Mouse (Mus musculus) kidney, embryonic 14.5 days (tissue): ENCODE results near the gene Nfkbie. TPM values are rescaled to one million over a fixed set of nuclear protein-coding genes. Genes with fewer than 3 reads are reported as not detected.
A peak's percentile ranks its signal among the peaks of the same experiment; 100 is the strongest.

ENCODE experiments used
- ATAC-seq: fragments of 200-750 bp; cut with Nextera tagmentation; 2 replicates; pipeline ENCODE4 v1.8.0; 2017; ENCODE audit warnings: moderate number of reproducible peaks, mild to moderate bottlenecking, moderate TSS enrichment, moderate library complexity; ENCODE audit not compliant: low FRiP score, low TSS enrichment
- H3K27ac ChIP-seq: fragments of 300-500 bp; sonication (generic); 2 replicates; pipeline ENCODE4 v1.5.1; 2014; ENCODE audit warnings: low read depth, mild to moderate bottlenecking, low read length, moderate library complexity, mixed read lengths
- H3K27me3 ChIP-seq: fragments of 300-500 bp; sonication (generic); 2 replicates; pipeline ENCODE4 v1.6.1; 2014; ENCODE audit warnings: mild to moderate bottlenecking, low read length; ENCODE audit not compliant: control insufficient read depth, insufficient read depth
- H3K36me3 ChIP-seq: fragments of 300-500 bp; sonication (generic); 2 replicates; pipeline ENCODE4 v1.6.1; 2014; ENCODE audit warnings: low read length, mixed read lengths; ENCODE audit not compliant: control insufficient read depth, insufficient read depth
- H3K4me1 ChIP-seq: fragments of 300-500 bp; sonication (generic); 2 replicates; pipeline ENCODE4 v1.6.1; 2014; ENCODE audit warnings: low read length, mixed read lengths; ENCODE audit not compliant: control insufficient read depth, insufficient read depth
- H3K4me2 ChIP-seq: fragments of 300-500 bp; sonication (generic); replicated peaks from 2 replicates; pipeline ENCODE4 v1.6.1; 2014; ENCODE audit warnings: low read depth, mild to moderate bottlenecking, low read length
- H3K4me3 ChIP-seq: fragments of 300-500 bp; sonication (generic); 2 replicates; pipeline ENCODE4 v1.5.1; 2014; ENCODE audit warnings: mild to moderate bottlenecking, low read length
- H3K9ac ChIP-seq: fragments of 300-500 bp; sonication (generic); 2 replicates; pipeline ENCODE4 v1.6.1; 2014; ENCODE audit warnings: low read depth, mild to moderate bottlenecking, low read length, moderate library complexity
- H3K9me3 ChIP-seq: fragments of 300-500 bp; sonication (generic); 2 replicates; pipeline ENCODE4 v1.6.1; 2016; ENCODE audit warnings: low read length; ENCODE audit not compliant: control insufficient read depth
- WGBS: fragments of 180-500 bp; shearing (Covaris S2); extraction: QIAGEN DNeasy Blood & Tissue Kit; methylation state at CpG from one replicate; pipeline ENCODE4 v1.1.7; 2014; 5-methylcytosine and 5-hydroxymethylcytosine counted together
- polyA plus RNA-seq: library from polyadenylated mRNA; unstranded; fragments of >200 nt; fragmentation: Nextera tagmentation; extraction: Ambion mirVana; gene quantifications from 2 replicates; pipeline ENCODE4 v1.2.1, GENCODE M21; 2014

Gene Nfkbie
- polyA plus RNA-seq, 1 experiment from 2014 or later = 4.8 TPM

DNA sequence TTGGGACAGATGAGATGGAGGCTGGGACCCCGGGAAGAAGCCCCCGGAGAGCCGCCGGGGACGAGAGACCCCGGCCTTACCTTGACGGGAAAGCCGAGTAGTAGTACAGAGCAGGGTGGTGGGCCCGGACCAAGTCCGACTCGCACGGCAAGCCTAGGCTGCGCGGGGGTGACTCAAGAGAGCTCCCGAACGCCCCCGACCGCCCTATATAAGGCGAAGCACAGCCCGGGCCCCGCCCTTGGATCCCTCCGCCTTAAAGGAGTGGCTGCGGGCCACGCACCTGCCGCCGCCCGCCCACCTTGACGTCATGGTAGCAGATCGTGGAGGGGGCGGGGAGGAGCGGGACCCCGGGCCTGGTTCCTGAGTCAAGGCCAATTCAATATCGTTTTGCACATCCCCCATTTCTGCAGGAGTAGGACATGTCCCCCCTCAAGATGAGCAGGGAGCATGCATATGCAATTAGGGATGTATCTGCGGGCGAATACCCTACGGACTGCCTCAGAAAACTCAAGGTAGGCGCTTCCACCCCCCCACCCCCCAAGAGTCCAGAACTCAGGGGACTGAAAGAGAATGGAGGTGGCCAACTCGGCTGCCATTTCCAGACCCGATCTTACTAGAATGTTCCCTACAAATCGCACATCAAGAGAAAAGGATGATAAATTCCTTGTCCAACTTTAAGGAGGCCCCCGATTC lies 17.7 kb downstream of the Nfkbie start, which contains the start of gene Hsp90ab1:
Gene Hsp90ab1, minus strand, starts transcription at position 185 of the 693 bp plus-strand sequence.
- H3K9me3 ChIP-seq = no peaks in the 10 kb centered on the region
- H3K27me3 ChIP-seq = no peaks in the 10 kb centered on the region
- H3K4me1 ChIP-seq = peaks cover 20% of the 10 kb centered on the region; the same call in 1 of the 2 replicates
- peak within 1 kb of the TSS; percentile 100 for H3K4me3 ChIP-seq
- H3K27ac ChIP-seq = peak within 1 kb of the TSS; percentile 99
- peak within 1 kb of the TSS; percentile 100 for H3K9ac ChIP-seq
- peak; percentile 85 for ATAC-seq
- under 1% methylated on average over 41 of the region's 41 CpGs for WGBS
- H3K4me2 ChIP-seq = peak within 1 kb of the TSS; percentile 74
- peaks cover 38% of the 10 kb centered on the region for H3K36me3 ChIP-seq

DNA sequence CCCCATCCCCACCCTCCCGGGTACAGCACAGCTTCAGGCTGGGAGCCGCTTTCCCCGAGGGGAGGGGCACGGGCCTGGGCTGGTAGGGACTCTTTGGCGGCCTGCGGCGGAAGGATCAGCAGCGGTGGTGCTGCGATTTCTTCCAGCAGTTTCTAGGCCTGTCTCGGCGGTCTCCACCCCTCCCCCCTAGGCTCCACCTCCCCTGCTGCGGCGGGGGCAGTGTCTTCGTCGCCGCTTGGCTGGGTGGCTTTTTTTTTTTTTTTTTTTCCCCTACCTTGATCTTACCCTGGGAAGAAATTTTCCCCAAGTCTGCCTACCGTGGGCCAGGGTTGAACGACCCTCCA lies 18.2 kb downstream of the Nfkbie start:
- Histone ChIP-seq H3K9ac (peak overlapping the region; percentile 100), H3K4me2 (peak overlapping the region; percentile 74), H3K36me3 (peaks cover 33% of the 10 kb centered on the region), H3K27me3 (no peaks in the 10 kb centered on the region), H3K4me1 (peaks cover 20% of the 10 kb centered on the region; the same call in 1 of the 2 replicates), H3K4me3 (peak overlapping the region; percentile 100), H3K27ac (peak overlapping the region; percentile 99), H3K9me3 (no peaks in the 10 kb centered on the region)
- peak; percentile 66 for ATAC-seq
- WGBS = under 1% methylated on average over 18 of the region's 18 CpGs

DNA sequence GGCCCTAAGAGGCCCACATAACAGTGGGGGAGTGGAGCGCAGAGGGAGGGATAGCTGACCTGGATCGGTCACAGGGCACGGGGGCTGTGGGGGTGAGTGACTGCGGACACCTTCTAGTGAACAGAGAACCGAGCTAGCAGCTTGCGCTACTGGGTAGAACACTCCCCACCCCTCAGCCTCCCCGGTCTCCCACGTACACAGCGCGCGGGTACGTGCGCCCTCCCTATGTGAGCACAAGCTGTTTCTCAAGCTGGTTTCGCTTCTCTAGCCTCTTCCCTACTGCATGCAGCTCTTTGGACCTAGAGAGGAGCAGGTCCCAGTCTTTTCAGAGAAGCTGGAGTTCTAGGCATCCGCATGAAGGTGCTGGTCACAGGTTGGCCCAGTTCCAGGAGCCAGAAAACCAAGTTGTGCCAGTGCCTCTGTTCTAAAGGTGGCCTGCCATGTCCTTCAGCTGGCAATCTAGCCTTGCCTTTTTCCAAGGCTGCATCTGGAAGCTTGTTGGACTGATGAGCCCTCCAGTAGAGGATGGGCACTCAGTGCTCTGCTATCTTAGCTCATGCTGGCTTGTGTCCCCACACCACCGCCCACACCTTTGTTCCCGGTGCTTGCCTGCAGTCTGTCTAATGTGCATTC lies 18.7 kb downstream of the Nfkbie start:
- Histone ChIP-seq H3K4me3 (peak overlapping the region; percentile 100), H3K4me1 (peaks cover 20% of the 10 kb centered on the region; the same call in 1 of the 2 replicates), H3K9ac (peak overlapping the region; percentile 100), H3K27ac (peak overlapping the region; percentile 99), H3K36me3 (peaks cover 28% of the 10 kb centered on the region), H3K9me3 (no peaks in the 10 kb centered on the region), H3K27me3 (no peaks in the 10 kb centered on the region), H3K4me2 (peak overlapping the region; percentile 74)
- WGBS = 3% methylated on average over 17 of the region's 17 CpGs
- ATAC-seq = peak; percentile 41

DNA sequence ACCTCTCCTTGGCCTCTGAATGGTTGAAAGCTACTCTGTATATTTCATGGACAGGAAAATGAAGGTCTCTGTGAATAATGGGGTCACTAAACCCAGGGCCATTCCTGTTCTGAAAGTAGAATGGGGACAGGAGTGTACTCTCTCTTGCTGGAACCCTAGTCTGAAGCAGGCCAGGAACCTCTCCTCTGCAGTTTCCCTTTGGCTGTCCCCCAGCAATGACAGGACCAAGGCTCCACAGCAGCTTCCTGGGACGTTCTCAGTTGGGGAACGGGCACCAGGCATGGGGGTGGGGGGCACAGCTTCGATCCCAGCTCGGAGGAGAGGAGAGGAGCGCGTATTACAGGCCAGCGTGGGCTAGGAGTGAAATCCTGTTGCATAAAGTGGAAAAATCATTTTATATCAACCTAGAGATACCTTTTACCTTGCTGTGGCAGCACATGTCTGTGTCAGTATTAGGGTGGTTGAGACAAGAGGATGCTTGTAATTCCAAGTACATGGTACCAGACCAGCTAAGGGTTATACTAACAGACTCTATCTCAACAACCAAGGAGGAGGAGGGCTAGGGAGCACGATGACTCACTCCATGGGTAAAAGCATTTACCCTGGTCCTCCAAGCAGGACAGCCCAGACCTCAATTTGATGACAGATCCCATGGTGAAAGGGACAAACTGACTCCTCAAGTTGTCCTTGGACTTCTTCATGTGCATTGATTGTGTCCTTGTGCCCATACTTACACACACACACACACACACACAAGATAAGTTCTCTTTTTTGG lies 19.8 kb downstream of the Nfkbie start:
- Histone ChIP-seq H3K4me3 (no peak overlapping the region), H3K4me2 (no peak overlapping the region), H3K27me3 (no peaks in the 10 kb centered on the region), H3K36me3 (peaks cover 17% of the 10 kb centered on the region), H3K9me3 (no peaks in the 10 kb centered on the region), H3K9ac (peak overlapping the region; percentile 100; the same call in 1 of the 2 replicates), H3K27ac (no peak overlapping the region), H3K4me1 (peaks cover 14% of the 10 kb centered on the region; the same call in 1 of the 2 replicates)
- ATAC-seq = no peak
- 86% methylated on average over 8 of the region's 8 CpGs for WGBS

DNA sequence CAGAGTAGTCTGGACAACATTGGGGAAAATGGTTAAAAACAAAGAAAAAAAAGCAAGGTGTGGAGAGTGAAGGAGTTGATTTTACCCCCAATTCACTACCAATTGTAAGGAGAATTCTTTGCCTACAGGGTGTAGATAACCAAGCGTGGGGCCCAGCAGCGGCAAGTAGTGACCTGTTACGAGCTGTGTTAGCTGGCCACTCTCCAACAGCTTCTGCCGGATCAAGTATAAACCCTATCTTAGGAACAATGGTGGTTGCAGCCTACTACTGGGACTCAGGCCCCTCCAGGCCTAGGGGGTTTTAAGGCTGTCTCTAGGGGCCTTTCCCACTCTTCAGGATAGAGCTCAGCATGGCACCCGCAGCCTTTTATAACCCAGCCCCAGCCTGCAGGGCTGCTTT lies 22.7 kb downstream of the Nfkbie start:
- no peak overlapping the region for H3K4me3 ChIP-seq
- no peaks in the 10 kb centered on the region for H3K36me3 ChIP-seq
- H3K27ac ChIP-seq = no peak overlapping the region
- 0 out of 2 replicates have a peak, but pooled peaks cover 11% of the 10 kb centered on the region for H3K4me1 ChIP-seq
- H3K4me2 ChIP-seq = no peak overlapping the region
- H3K9ac ChIP-seq = no peak overlapping the region
- 68% methylated on average over 5 of the region's 5 CpGs for WGBS
- no peak for ATAC-seq
- no peaks in the 10 kb centered on the region for H3K27me3 ChIP-seq
- no peaks in the 10 kb centered on the region for H3K9me3 ChIP-seq

DNA sequence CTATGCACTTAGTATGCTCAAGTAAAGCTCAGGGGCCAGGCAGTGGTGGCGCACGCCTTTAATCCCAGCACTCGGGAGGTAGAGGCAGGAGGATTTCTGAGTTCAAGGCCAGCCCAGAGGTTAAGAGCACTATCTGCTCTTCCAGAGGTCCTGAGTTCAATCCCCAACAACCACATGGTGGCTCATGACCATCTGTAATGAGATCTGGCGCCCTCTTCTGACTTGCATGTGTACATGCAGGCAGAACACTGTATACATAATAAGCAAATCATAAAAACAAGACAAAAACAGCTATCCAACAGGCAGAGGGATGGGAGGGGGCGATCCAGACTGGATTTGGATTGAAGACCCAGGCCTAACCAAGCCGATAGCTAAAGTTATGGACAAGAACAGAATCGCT lies 23.3 kb downstream of the Nfkbie start:
- no peak overlapping the region for H3K9ac ChIP-seq
- WGBS = 76% methylated on average over 7 of the region's 7 CpGs
- no peak overlapping the region for H3K27ac ChIP-seq
- H3K36me3 ChIP-seq = no peaks in the 10 kb centered on the region
- no peaks in the 10 kb centered on the region for H3K27me3 ChIP-seq
- H3K4me3 ChIP-seq = no peak overlapping the region
- no peaks in the 10 kb centered on the region for H3K9me3 ChIP-seq
- no peak overlapping the region for H3K4me2 ChIP-seq
- ATAC-seq = no peak
- H3K4me1 ChIP-seq = peaks cover 14% of the 10 kb centered on the region; the same call in 1 of the 2 replicates

DNA sequence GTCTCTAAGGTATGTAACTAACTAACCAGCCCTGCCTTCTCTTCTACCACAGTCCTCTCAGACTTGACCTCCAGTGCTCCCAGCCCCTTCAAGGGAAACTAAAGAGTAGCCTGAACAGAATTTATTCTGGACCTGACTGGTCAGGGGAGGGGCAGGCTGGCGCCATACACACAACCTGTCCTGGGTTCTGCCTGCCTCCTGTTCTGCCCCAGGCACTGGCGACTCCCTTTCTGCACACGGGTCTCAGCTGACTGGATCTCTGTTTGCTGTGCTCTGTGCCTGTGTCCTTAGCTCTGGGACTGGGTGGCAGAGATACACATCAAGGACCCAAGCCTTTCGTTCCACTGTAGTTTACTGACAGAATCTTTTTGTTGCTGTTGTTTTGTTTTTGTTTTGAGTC lies 24.1 kb downstream of the Nfkbie start:
- Histone ChIP-seq H3K36me3 (no peaks in the 10 kb centered on the region), H3K9ac (no peak overlapping the region), H3K27ac (no peak overlapping the region), H3K4me1 (peaks cover 21% of the 10 kb centered on the region), H3K4me3 (no peak overlapping the region), H3K9me3 (no peaks in the 10 kb centered on the region), H3K4me2 (no peak overlapping the region), H3K27me3 (no peaks in the 10 kb centered on the region)
- 64% methylated on average over 4 of the region's 4 CpGs for whole genome bisulfite sequencing
- ATAC-seq = no peak

DNA sequence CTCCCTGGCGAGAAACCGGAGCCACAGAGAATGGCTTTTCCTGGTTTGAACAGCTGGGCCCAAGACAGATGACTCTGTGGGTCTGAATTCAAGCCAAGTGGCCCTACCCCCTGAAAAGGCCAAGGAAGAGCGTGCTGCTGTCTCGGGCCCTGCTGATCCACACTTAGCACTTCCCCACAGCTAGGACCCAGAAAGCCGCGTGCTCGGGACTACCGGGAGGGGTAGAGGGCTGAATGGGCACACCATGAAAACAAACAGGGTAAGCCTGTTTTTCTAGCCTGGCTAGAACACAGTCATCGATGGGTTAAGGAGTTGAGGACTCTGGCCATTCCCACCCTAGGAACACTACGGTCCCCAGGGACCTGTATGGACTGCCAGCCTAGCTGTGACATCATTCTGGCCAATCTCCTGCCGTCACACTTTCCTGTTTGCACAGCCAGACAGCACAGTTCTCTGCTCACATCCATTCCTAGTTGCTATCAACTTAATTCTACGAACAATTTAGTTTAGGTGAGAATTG lies 25.5 kb downstream of the Nfkbie start:
- no peaks in the 10 kb centered on the region for H3K9me3 ChIP-seq
- no peaks in the 10 kb centered on the region for H3K27me3 ChIP-seq
- 0 out of 2 replicates have a peak overlapping the region, but pooled peaks have one; percentile 42 for H3K27ac ChIP-seq
- H3K4me3 ChIP-seq = no peak overlapping the region
- peaks cover 25% of the 10 kb centered on the region for H3K4me1 ChIP-seq
- H3K36me3 ChIP-seq = no peaks in the 10 kb centered on the region
- ATAC-seq = no peak
- no peak overlapping the region for H3K4me2 ChIP-seq
- no peak overlapping the region for H3K9ac ChIP-seq
- whole genome bisulfite sequencing = 39% methylated on average over 12 of the region's 12 CpGs
